Mouse (Mus musculus): ENCODE measurements around the gene Spata1.

DNA sequence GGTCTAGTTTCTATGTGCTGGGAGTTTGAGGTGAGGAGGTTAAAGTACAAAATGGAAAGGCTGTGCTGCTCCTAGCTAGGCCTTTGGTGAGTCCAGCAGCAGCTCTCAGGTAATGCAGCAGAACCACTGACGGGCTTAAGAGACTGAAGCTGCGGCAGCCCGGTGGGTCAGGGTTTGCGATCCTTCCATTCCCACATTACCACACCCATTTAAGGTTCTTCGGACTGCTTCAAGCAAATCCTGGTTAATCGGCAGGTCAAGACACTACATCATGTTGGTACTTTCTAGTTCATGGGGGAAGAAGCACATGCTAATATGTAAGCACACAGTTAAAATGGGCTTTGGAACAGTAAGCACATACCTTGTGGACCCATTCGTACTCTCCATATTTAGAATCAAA is 7.2 kb upstream of the Spata1 start:
- TF ChIP-seq CTCF (conservative IDR thresholded peaks at IDR 0.05; ENCODE audit: insufficient read depth, insufficient read length, low read depth, low read length) (no peak), POLR2A (IDR thresholded peaks at IDR 0.05; ENCODE audit: low read depth, low read length) (no peak)

Data from kidney, adult 2 months (tissue).